Mouse (Mus musculus): ENCODE measurements at regions not wholly inside any gene's neighbourhood (a gene's known extent, or its start where the extent isn't known, plus 50 kb on each side); places are given as distances from the start of the nearest gene placed in this dataset.

DNA sequence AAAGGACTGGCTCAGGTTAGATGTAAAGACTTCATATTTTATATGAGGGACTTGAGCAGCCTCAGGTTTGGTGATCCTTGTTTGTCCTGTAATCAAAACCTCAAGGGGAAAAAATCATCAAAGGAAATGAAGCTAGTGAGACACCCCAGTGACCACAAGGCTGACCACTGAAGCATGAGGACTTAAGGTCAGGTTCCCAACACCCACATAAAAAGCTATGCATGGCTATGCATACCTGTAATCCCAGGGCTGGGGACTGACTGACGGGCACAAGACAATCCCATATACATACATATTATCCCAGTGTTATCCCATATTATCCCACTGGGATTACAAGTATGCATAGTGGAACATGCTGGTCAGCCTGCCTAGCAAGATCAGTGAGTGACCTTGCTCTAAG lies 467.5 kb upstream of the Pou3f3 start:
- Histone ChIP-seq H3K27me3 (ENCODE audit: control insufficient read depth, insufficient read depth, insufficient read length) (no peaks in the 10 kb centered on the region), H3K4me2 (ENCODE audit: low read depth) (no peak overlapping the region), H3K36me3 (ENCODE audit: control insufficient read depth, insufficient read depth) (no peaks in the 10 kb centered on the region), H3K4me3 (no peak overlapping the region), H3K79me2 (ENCODE audit: control insufficient read depth, insufficient read depth) (no peaks in the 10 kb centered on the region), H3ac (ENCODE audit: control insufficient read depth, insufficient read length) (no peak overlapping the region)
- no peak for TF ChIP-seq TCF12 (IDR thresholded peaks at IDR 0.05; ENCODE audit: insufficient read depth, poor library complexity, severe bottlenecking)
- TF ChIP-seq USF1 (IDR thresholded peaks at IDR 0.05; ENCODE audit: low read depth) = no peak
- TF ChIP-seq REST (IDR thresholded peaks at IDR 0.05; ENCODE audit: insufficient read depth, insufficient read length) = no peak
- TF ChIP-seq POLR2A (IDR thresholded peaks at IDR 0.05; ENCODE audit: insufficient read length, low read depth) = no peak
- TF ChIP-seq MAX (IDR thresholded peaks at IDR 0.05; ENCODE audit: low read depth) = no peak
- no peak for TF ChIP-seq TCF3 (IDR thresholded peaks at IDR 0.05; ENCODE audit: insufficient read length, low read depth)
- TF ChIP-seq E2F4 (IDR thresholded peaks at IDR 0.05; ENCODE audit: insufficient read depth) = no peak
- TF ChIP-seq MYOG (IDR thresholded peaks at IDR 0.05; ENCODE audit: control insufficient read depth in 1 of 3, insufficient read depth in 1 of 3, insufficient read length in 2 of 3, low read depth in 2 of 3) = no peak
- TF ChIP-seq SRF (IDR thresholded peaks at IDR 0.05; ENCODE audit: control insufficient read depth, insufficient read length, low read depth) = no peak
- TF ChIP-seq CEBPB (IDR thresholded peaks at IDR 0.05; ENCODE audit: insufficient read depth, poor library complexity, severe bottlenecking) = no peak

- H3K27me3 ChIP-seq (ENCODE audit: control insufficient read depth, insufficient read depth, insufficient read length) = no peaks in the 10 kb centered on the region
- H3K4me2 ChIP-seq (ENCODE audit: low read depth) = no peak overlapping the region
- H3K79me2 ChIP-seq (ENCODE audit: control insufficient read depth, insufficient read depth) = no peaks in the 10 kb centered on the region
- TF ChIP-seq TCF3 (IDR thresholded peaks at IDR 0.05; ENCODE audit: insufficient read length, low read depth) (no peak), CEBPB (IDR thresholded peaks at IDR 0.05; ENCODE audit: insufficient read depth, poor library complexity, severe bottlenecking) (no peak), TCF12 (IDR thresholded peaks at IDR 0.05; ENCODE audit: insufficient read depth, poor library complexity, severe bottlenecking) (no peak), SRF (IDR thresholded peaks at IDR 0.05; ENCODE audit: control insufficient read depth, insufficient read length, low read depth) (no peak), E2F4 (IDR thresholded peaks at IDR 0.05; ENCODE audit: insufficient read depth) (no peak), REST (IDR thresholded peaks at IDR 0.05; ENCODE audit: insufficient read depth, insufficient read length) (no peak), MYOG (IDR thresholded peaks at IDR 0.05; ENCODE audit: control insufficient read depth in 1 of 3, insufficient read depth in 1 of 3, insufficient read length in 2 of 3, low read depth in 2 of 3) (no peak), POLR2A (IDR thresholded peaks at IDR 0.05; ENCODE audit: insufficient read length, low read depth) (no peak), POLR2AphosphoS2 (IDR thresholded peaks at IDR 0.05; ENCODE audit: insufficient read length, low read depth) (no peak), MAX (IDR thresholded peaks at IDR 0.05; ENCODE audit: low read depth) (no peak), MYOD1 (IDR thresholded peaks at IDR 0.05; ENCODE audit: control insufficient read depth in 1 of 3, insufficient read length in 2 of 3, low read depth in 2 of 3) (no peak), USF1 (IDR thresholded peaks at IDR 0.05; ENCODE audit: low read depth) (no peak)
- no peak overlapping the region for H3ac ChIP-seq (ENCODE audit: control insufficient read depth, insufficient read length)
- no peak overlapping the region for H3K4me3 ChIP-seq
- H3K36me3 ChIP-seq (ENCODE audit: control insufficient read depth, insufficient read depth) = no peaks in the 10 kb centered on the region
These were observed 465.9 kb upstream of the Pou3f3 start for GRCm38 (mm10) chr1:42229711-42230110.

DNA sequence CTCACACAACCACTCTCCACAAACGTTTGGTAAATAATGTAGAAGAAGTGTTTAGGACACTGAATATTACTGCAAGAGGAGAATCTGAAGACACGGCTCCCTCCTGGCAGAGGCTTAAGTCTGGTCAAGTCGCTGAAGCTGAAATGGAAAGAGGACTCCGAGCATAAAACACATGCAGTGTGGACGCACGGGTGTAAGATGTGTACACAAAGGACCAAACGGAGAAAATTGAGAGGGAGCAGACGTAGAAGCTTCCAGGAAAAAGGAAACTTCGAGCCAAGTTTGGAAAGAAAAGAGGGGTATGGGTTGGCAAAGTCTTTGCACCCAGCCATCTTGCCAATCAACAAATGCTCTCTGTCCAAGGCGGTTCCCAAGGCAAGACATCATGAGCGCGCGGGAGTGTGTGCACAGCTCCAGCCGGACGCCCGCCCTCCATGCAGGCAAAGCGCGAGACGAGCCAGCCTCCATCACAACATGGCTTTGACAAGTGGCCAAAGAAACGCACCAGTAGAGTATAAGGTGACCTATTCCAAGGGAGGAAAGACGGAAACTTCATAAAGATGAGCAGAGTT lies 465.0 kb upstream of the Pou3f3 start:
- Histone ChIP-seq H3K79me2 (ENCODE audit: control insufficient read depth, insufficient read depth) (no peaks in the 10 kb centered on the region), H3ac (ENCODE audit: control insufficient read depth, insufficient read length) (no peak overlapping the region), H3K36me3 (ENCODE audit: control insufficient read depth, insufficient read depth) (no peaks in the 10 kb centered on the region), H3K4me3 (no peak overlapping the region), H3K4me2 (ENCODE audit: low read depth) (no peak overlapping the region), H3K27me3 (ENCODE audit: control insufficient read depth, insufficient read depth, insufficient read length) (no peaks in the 10 kb centered on the region)
- TF ChIP-seq POLR2A (IDR thresholded peaks at IDR 0.05; ENCODE audit: insufficient read length, low read depth) (no peak), E2F4 (IDR thresholded peaks at IDR 0.05; ENCODE audit: insufficient read depth) (no peak), MYOG (IDR thresholded peaks at IDR 0.05; ENCODE audit: control insufficient read depth in 1 of 3, insufficient read depth in 1 of 3, insufficient read length in 2 of 3, low read depth in 2 of 3) (no peak), MAX (IDR thresholded peaks at IDR 0.05; ENCODE audit: low read depth) (no peak), TCF12 (IDR thresholded peaks at IDR 0.05; ENCODE audit: insufficient read depth, poor library complexity, severe bottlenecking) (no peak), TCF3 (IDR thresholded peaks at IDR 0.05; ENCODE audit: insufficient read length, low read depth) (no peak), SRF (IDR thresholded peaks at IDR 0.05; ENCODE audit: control insufficient read depth, insufficient read length, low read depth) (no peak), USF1 (IDR thresholded peaks at IDR 0.05; ENCODE audit: low read depth) (no peak), MYOD1 (IDR thresholded peaks at IDR 0.05; ENCODE audit: control insufficient read depth in 1 of 3, insufficient read length in 2 of 3, low read depth in 2 of 3) (no peak), REST (IDR thresholded peaks at IDR 0.05; ENCODE audit: insufficient read depth, insufficient read length) (no peak), CEBPB (IDR thresholded peaks at IDR 0.05; ENCODE audit: insufficient read depth, poor library complexity, severe bottlenecking) (no peak), POLR2AphosphoS2 (IDR thresholded peaks at IDR 0.05; ENCODE audit: insufficient read length, low read depth) (no peak)

DNA sequence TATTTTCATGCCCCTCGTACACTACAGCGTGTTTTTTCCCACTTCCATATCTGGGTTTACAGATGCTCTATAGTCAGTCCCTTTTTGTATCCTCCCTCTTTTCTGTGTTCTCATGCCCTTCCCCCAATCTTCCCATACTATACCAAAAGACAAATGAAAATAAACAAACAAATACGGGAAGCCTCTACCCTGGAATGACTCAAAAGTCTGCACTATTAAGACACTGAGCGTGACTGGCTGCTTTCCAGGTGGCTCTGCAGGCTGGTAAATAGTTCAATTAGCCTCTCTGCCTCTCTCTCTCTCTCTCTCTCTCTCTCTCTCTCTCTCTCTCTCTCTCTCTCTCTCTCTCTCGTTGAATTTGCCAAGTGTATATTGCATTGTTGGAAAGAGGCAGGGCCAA lies 464.5 kb upstream of the Pou3f3 start:
- Histone ChIP-seq H3ac (ENCODE audit: control insufficient read depth, insufficient read length) (no peak overlapping the region), H3K27me3 (ENCODE audit: control insufficient read depth, insufficient read depth, insufficient read length) (no peaks in the 10 kb centered on the region), H3K4me2 (ENCODE audit: low read depth) (no peak overlapping the region), H3K79me2 (ENCODE audit: control insufficient read depth, insufficient read depth) (no peaks in the 10 kb centered on the region), H3K36me3 (ENCODE audit: control insufficient read depth, insufficient read depth) (no peaks in the 10 kb centered on the region), H3K4me3 (no peak overlapping the region)
- TF ChIP-seq TCF12 (IDR thresholded peaks at IDR 0.05; ENCODE audit: insufficient read depth, poor library complexity, severe bottlenecking) (no peak), REST (IDR thresholded peaks at IDR 0.05; ENCODE audit: insufficient read depth, insufficient read length) (no peak), E2F4 (IDR thresholded peaks at IDR 0.05; ENCODE audit: insufficient read depth) (no peak), POLR2AphosphoS2 (IDR thresholded peaks at IDR 0.05; ENCODE audit: insufficient read length, low read depth) (no peak), TCF3 (IDR thresholded peaks at IDR 0.05; ENCODE audit: insufficient read length, low read depth) (no peak), CEBPB (IDR thresholded peaks at IDR 0.05; ENCODE audit: insufficient read depth, poor library complexity, severe bottlenecking) (no peak), SRF (IDR thresholded peaks at IDR 0.05; ENCODE audit: control insufficient read depth, insufficient read length, low read depth) (no peak), MAX (IDR thresholded peaks at IDR 0.05; ENCODE audit: low read depth) (no peak), POLR2A (IDR thresholded peaks at IDR 0.05; ENCODE audit: insufficient read length, low read depth) (no peak), MYOG (IDR thresholded peaks at IDR 0.05; ENCODE audit: control insufficient read depth in 1 of 3, insufficient read depth in 1 of 3, insufficient read length in 2 of 3, low read depth in 2 of 3) (no peak), MYOD1 (IDR thresholded peaks at IDR 0.05; ENCODE audit: control insufficient read depth in 1 of 3, insufficient read length in 2 of 3, low read depth in 2 of 3) (no peak), USF1 (IDR thresholded peaks at IDR 0.05; ENCODE audit: low read depth) (no peak)
